Mouse (Mus musculus) limb, embryonic 14.5 days (tissue): ENCODE results near the gene Prkn. TPM values are rescaled to one million over a fixed set of nuclear protein-coding genes. Genes with fewer than 3 reads are reported as not detected.

Experiments
- ATAC-seq: fragments of 200-750 bp; cut with Nextera tagmentation; 2 replicates; pipeline ENCODE4 v1.8.0; 2017; ENCODE audit warnings: low read depth, moderate number of reproducible peaks, moderate TSS enrichment; ENCODE audit not compliant: low FRiP score
- DNase-seq: peaks from one replicate; pipeline ENCODE4 v3.0.0-alpha.2; 2015; ENCODE audit warnings: low spot score
- H3K27ac ChIP-seq: fragments of 300-500 bp; sonication (generic); replicated peaks from 2 replicates; pipeline ENCODE4 v1.5.1; 2014; ENCODE audit warnings: low read depth, mild to moderate bottlenecking, low read length, moderate library complexity, mixed read lengths
- H3K27me3 ChIP-seq: fragments of 300-500 bp; sonication (generic); 2 replicates; pipeline ENCODE4 v1.6.1; 2014; ENCODE audit warnings: low read length, mixed read lengths; ENCODE audit not compliant: control insufficient read depth, insufficient read depth
- H3K36me3 ChIP-seq: fragments of 300-500 bp; sonication (generic); 2 replicates; pipeline ENCODE4 v1.6.1; 2014; ENCODE audit warnings: mild to moderate bottlenecking, low read length, moderate library complexity, mixed read lengths; ENCODE audit not compliant: control insufficient read depth, insufficient read depth
- H3K4me1 ChIP-seq: fragments of 300-500 bp; sonication (generic); 2 replicates; pipeline ENCODE4 v1.6.1; 2014; ENCODE audit warnings: antibody characterized with exemption, low read length, mixed read lengths; ENCODE audit not compliant: control insufficient read depth, insufficient read depth
- H3K4me2 ChIP-seq: fragments of 300-500 bp; sonication (generic); replicated peaks from 2 replicates; pipeline ENCODE4 v1.6.1; 2014; ENCODE audit warnings: low read depth, mild to moderate bottlenecking, low read length, moderate library complexity; ENCODE audit not compliant: severe bottlenecking
- H3K4me3 ChIP-seq: fragments of 300-500 bp; sonication (generic); replicated peaks from 2 replicates; pipeline ENCODE4 v1.5.1; 2014; ENCODE audit warnings: low read length
- H3K9ac ChIP-seq: fragments of 300-500 bp; sonication (generic); 2 replicates; pipeline ENCODE4 v1.6.1; 2014; ENCODE audit warnings: mild to moderate bottlenecking, low read depth, low read length, moderate library complexity; ENCODE audit not compliant: severe bottlenecking
- H3K9me3 ChIP-seq: fragments of 300-500 bp; sonication (generic); 2 replicates; pipeline ENCODE4 v1.6.1; 2016; ENCODE audit warnings: low read length; ENCODE audit not compliant: control insufficient read depth
- POLR2A ChIP-seq: fragments of 200-500 bp; IDR thresholded peaks from 2 replicates; pipeline ENCODE4 v1.8.0; 2012; ENCODE audit warnings: inconsistent platforms, mild to moderate bottlenecking, moderate library complexity, borderline replicate concordance; ENCODE audit not compliant: insufficient read depth, insufficient read length; ENCODE audit errors: extremely low read depth
- WGBS: fragments of 180-500 bp; shearing (Covaris S2); extraction: QIAGEN DNeasy Blood & Tissue Kit; methylation state at CpG from one replicate; pipeline ENCODE4 v1.1.7; 2014; 5-methylcytosine and 5-hydroxymethylcytosine counted together
- polyA plus RNA-seq, 2 experiments: library from polyadenylated mRNA; depleted of rRNA in 1 of 2; stranded (reverse) in 1 of 2; unstranded in 1 of 2; fragments of >200 nt; fragmentation: Nextera tagmentation in 1 of 2; extraction: Ambion mirVana in 1 of 2; gene quantifications; 2 replicates each; pipeline versions ENCODE4 v1.2.1 to v1.2.3; 2012 to 2014

The Prkn gene
- polyA plus RNA-seq, 2 experiments, result 2.3 to 2.7 TPM

DNA sequence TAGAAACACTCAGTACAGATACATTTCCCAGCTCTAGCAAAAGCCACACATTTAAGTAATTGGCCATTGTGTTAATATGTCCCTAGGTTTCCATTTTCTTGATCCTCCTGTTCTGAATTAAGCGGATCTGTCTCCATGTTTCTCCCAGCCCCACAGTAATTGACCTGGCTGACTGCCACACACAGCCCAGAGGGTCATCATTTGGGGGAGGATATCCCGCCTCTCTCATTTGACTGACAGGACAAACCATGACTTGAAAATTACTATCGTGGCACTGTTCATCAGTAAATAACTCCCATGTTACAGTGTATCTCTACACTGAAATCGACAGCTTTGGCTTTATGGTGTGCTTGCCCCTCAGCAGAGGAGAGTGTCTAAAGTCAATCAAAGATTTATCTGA, 146.9 kb downstream of the Prkn start:
- Histone ChIP-seq H3K4me1 (no peaks in the 10 kb centered on the region), H3K36me3 (no peaks in the 10 kb centered on the region), H3K9me3 (no peaks in the 10 kb centered on the region), H3K9ac (no peak overlapping the region), H3K27ac (no peak overlapping the region), H3K4me2 (no peak overlapping the region), H3K4me3 (no peak overlapping the region), H3K27me3 (no peaks in the 10 kb centered on the region)
- TF ChIP-seq POLR2A, result no peak
- ATAC-seq (no peak), DNase-seq (no peak)
- 66% methylated on average over 4 of the region's 4 CpGs for WGBS

DNA sequence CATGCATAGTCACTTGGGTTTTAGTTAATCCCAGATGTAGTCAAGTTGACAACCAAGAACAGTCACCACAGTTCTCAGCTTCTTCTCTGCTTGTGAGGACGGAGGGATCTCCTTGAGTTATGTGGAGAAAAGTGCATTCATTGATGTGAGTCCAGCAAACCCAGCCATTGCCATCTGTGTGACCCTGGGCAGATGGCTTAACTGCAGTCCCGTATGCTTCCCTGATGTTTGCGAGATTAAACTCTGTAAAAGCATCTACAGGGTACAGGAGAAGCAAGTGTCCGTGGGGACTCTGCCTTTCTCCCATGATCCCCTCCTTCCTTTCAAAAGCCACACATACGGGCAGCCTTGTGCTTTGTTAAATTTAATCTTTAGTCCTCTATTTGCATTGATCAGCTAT, 157.1 kb downstream of the Prkn start:
- H3K4me1 ChIP-seq, result no peaks in the 10 kb centered on the region
- no peak overlapping the region for H3K4me3 ChIP-seq
- no peak overlapping the region for H3K27ac ChIP-seq
- H3K36me3 ChIP-seq, result no peaks in the 10 kb centered on the region
- ATAC-seq (no peak), DNase-seq (no peak)
- H3K9me3 ChIP-seq, result no peaks in the 10 kb centered on the region
- no peak for TF ChIP-seq POLR2A
- no peak overlapping the region for H3K9ac ChIP-seq
- 66% methylated on average over 5 of the region's 5 CpGs for WGBS
- no peaks in the 10 kb centered on the region for H3K27me3 ChIP-seq
- H3K4me2 ChIP-seq, result no peak overlapping the region

DNA sequence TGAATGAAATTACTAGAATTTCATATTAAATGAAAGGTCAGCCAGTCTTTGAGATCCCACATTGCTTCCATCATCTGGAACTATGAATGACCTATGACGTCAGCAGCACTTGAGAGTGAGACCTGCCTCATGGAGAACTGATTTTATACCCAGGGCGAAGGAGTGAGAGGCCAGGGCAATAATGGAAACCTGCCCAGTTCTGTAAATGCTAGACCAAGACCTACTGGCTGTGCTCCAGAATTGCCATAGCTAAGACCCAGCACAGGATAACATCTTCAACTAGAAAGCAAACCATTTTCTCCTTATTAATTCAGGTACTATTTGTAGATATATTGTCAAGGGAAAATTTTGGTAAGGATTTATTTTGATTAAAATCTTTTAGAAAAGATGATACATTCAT, 183.2 kb downstream of the Prkn start:
- H3K27ac ChIP-seq, result no peak overlapping the region
- H3K36me3 ChIP-seq, result no peaks in the 10 kb centered on the region
- 63% methylated on average over 2 of the region's 2 CpGs for WGBS
- H3K9me3 ChIP-seq, result no peaks in the 10 kb centered on the region
- no peak overlapping the region for H3K9ac ChIP-seq
- no peak for TF ChIP-seq POLR2A
- H3K4me1 ChIP-seq, result no peaks in the 10 kb centered on the region
- no peak for ATAC-seq
- DNase-seq, result no peak
- no peaks in the 10 kb centered on the region for H3K27me3 ChIP-seq
- H3K4me3 ChIP-seq, result no peak overlapping the region
- no peak overlapping the region for H3K4me2 ChIP-seq

DNA sequence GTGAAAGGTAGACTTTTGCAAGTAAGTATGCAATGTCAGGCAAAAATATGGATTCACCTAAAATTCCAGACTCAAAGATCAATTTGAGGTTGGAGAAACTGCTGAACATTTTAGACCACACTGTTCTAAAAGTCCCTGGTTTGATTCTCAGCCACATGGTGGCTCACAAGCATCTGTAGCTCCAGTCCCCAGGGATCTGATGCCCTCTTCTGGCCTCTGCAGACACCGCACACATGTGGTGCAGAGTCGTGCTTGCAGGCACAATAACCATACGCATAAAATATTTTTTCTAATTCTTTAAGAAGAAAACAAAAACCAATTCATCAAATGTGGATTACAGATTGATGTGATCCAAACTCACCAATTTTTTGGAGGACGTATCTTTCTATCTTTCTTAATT, 189.2 kb downstream of the Prkn start:
- no peaks in the 10 kb centered on the region for H3K9me3 ChIP-seq
- H3K4me3 ChIP-seq, result no peak overlapping the region
- TF ChIP-seq POLR2A, result no peak
- H3K27me3 ChIP-seq, result no peaks in the 10 kb centered on the region
- no peak overlapping the region for H3K9ac ChIP-seq
- no peak overlapping the region for H3K27ac ChIP-seq
- H3K4me1 ChIP-seq, result peaks cover 13% of the 10 kb centered on the region; the same call in 1 of the 2 replicates
- no peak overlapping the region for H3K4me2 ChIP-seq
- no peaks in the 10 kb centered on the region for H3K36me3 ChIP-seq
- DNase-seq (no peak), ATAC-seq (no peak)
- 94% methylated on average over 4 of the region's 4 CpGs for WGBS

- Histone ChIP-seq H3K27ac (no peak overlapping the region), H3K27me3 (no peaks in the 10 kb centered on the region), H3K9ac (no peak overlapping the region), H3K4me2 (no peak overlapping the region), H3K4me3 (no peak overlapping the region), H3K9me3 (no peaks in the 10 kb centered on the region), H3K36me3 (no peaks in the 10 kb centered on the region), H3K4me1 (peaks cover 13% of the 10 kb centered on the region; the same call in 1 of the 2 replicates)
- DNase-seq, result peak; percentile 45
- 55% methylated on average over 4 of the region's 4 CpGs for WGBS
- ATAC-seq, result peak; percentile 37; the same call in 1 of the 2 replicates
- TF ChIP-seq POLR2A, result no peak
These were observed 190.8 kb downstream of the Prkn start for GRCm38 (mm10) chr17:11030936-11031335.

GRCm38 (mm10) chr17:11032366-11032765, 192.2 kb downstream of the Prkn start:
- Histone ChIP-seq H3K9ac (no peak overlapping the region), H3K4me1 (peaks cover 13% of the 10 kb centered on the region; the same call in 1 of the 2 replicates), H3K27me3 (no peaks in the 10 kb centered on the region), H3K9me3 (no peaks in the 10 kb centered on the region), H3K4me2 (no peak overlapping the region), H3K27ac (no peak overlapping the region), H3K4me3 (no peak overlapping the region), H3K36me3 (no peaks in the 10 kb centered on the region)
- DNase-seq (no peak), ATAC-seq (no peak)
- TF ChIP-seq POLR2A, result no peak
- WGBS, result 64% methylated on average over 2 of the region's 2 CpGs
